Mouse (Mus musculus) thymus, postnatal 10 days (tissue): ENCODE data around the gene Arid1b.

Experiments
- DNase-seq, 2 experiments: peaks; one replicate each; pipeline ENCODE4 v3.0.0; 2021; ENCODE audit warnings: low spot score in 2 of 2

Gene Arid1b

DNA sequence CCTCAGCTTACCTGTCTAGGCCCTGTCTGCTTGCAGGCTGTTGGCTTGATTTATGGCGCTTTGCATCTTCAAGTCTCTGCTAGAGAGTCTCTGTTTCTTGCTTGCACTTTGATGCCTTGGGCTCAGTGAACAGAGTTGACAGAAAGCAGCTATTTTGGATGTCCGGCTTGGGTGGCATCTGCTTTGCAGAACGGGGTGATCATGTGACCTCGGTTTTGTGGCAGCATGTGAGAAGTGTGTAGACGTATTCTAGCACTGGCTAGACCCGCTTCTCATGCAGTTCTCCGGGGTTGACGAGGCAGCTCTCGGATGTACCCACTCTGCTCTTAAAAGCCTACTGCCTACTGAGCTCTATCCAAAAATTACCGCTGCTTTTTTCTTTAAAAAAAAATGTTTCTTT lies 22.9 kb downstream of the Arid1b start:
- no peak for DNase-seq

DNA sequence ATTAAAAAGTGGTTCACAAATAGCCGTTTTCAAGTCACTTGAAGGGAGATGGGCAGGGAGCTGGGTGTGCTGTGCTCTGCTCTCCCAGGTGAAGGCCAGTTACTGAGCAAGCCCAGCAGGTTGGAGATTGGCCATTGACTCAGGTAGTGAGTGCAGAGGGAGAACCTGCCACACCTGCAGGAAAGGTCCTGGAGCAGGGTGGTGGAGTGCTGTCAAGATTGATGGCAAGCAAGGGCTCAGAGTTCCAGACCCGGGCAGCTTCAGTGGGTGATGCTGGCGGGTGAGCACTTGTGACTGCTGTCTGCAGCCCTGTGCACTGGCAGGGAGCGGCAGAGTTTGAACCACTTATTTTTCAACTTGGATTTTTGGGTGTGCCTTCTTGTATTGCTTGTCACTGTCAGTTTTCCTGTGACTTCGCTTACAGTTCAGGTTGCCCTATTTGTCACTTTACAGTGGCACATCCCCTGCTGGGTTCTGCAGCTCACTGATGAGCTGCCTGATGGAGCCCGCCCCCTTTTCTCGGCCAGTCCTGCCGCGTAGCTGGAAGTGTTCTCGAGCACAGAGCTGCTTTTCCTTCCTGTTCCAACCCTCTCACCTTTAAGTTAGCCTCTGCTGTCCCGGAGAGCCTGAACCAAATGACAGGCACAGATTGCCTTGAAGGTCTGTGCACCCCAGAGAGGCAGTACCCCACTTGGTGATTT lies 27.3 kb downstream of the Arid1b start:
- DNase-seq: no peak

GRCm38 (mm10) chr17:5022019-5022544 lies 27.9 kb downstream of the Arid1b start:
- no peak for DNase-seq

DNA sequence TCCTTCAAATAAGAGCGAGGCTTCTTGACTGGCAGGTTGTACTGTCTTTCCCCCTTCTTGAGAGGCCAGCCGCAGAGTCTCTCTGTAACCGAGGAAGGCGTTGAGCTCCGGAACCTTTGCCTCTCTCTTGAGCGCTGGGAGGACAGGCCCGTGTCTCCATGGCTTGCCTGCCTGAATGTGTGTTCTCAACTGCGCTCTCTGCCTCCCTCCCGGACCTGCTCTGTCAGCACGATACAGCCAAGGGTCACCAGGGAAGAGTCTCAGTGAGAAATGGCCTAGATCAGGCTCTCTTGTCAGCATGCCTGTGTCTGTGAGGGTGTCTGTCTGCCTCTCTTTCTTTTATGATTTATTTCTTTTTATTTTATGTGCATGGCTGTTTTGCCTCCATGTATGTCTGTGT lies 29.6 kb downstream of the Arid1b start:
- DNase-seq: no peak

DNA sequence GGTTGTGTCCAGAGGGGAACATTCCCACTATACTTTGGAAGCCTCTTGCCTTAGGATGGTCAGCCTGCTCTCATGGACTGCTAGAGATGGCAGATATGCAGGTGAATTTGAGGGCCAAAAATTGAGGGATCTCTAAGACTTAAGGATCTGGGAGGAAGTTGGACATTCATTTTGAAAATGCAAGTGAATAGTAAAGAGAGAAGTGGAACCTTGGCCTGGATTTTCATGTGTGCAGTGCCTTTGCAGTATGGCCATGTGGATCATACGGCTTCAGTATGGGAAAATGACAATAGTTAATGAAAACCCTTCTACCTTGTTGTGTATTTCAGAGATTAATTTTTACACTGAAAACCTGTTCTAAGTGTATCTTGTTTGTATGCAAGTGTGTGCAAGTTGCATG lies 31.3 kb downstream of the Arid1b start:
- no peak for DNase-seq

- no peak for DNase-seq
Observed at GRCm38 (mm10) chr17:5026578-5026977, 32.4 kb downstream of the Arid1b start.

DNA sequence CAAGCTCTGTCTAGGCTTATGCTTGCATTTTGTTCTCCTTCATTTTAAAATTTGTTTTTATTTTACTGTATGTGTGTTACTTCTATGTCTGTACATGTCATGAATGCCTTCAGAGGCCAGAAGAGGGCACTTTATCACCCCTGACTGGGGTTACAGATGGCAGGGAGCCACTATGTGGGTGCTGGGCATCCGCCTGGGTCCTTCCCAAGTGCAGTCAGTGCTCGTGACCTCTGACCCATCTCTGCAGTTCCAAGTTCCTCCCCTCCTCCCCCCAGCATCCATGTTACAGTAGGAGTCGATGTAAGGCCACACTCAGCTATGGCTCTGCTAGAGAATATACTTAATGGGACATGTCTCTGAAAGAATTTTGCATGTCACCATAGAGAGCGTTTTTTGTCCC lies 35.0 kb downstream of the Arid1b start:
- DNase-seq: no peak

GRCm38 (mm10) chr17:5030290-5030689 lies 36.2 kb downstream of the Arid1b start:
- DNase-seq: no peak

DNA sequence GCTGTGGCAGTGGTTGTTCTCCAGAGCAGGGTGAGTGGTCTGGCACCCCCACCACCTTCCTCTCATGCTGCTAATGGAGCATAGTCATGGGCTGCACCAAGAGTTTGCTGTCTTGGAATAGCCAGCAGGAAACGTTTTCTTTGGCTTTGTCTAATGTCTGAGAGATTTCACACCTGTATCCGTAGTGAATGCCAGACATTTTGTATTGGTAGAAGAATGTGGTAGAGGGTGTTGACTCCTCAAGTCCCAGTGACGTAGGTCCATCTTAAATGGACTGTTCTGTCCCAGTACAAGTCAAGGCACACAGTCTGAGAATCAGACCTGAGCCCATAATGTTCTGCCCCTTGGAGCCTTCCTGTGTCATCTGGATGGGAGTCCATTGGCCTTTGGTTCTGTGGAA lies 39.2 kb downstream of the Arid1b start:
- no peak for DNase-seq

- no peak for DNase-seq
Observed at GRCm38 (mm10) chr17:5034201-5034600, 40.1 kb downstream of the Arid1b start.

DNA sequence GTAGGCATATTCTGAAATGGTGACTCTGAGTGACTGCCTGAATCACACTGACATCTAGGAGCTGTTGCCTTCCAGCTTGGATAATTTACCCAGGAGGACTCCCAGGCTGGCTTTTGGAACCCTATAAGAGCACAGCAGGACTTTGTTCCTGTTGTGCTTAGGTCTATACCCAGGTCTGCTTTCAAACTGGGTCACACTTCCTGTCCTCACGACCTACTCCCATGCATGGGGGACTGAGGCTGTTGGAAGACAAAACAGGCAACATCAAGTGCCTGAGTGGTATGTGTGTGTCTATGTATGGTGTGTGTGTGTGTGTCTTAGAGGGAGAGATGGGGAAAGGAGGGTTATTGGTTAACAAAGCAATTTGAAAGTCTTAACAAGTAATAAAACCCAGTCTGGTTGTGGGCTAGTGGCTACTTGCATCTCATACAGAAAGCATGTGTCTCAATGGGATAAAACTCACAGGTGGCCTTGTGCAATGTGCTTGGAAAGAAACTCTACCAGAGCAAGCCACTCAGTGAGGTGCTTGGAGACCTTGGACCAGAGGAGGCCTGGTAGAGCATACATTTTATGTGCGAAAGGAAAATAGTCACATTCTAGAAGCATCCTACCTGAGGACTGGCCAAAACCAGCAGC lies 42.2 kb downstream of the Arid1b start:
- DNase-seq: peak; percentile 27 to 44

DNA sequence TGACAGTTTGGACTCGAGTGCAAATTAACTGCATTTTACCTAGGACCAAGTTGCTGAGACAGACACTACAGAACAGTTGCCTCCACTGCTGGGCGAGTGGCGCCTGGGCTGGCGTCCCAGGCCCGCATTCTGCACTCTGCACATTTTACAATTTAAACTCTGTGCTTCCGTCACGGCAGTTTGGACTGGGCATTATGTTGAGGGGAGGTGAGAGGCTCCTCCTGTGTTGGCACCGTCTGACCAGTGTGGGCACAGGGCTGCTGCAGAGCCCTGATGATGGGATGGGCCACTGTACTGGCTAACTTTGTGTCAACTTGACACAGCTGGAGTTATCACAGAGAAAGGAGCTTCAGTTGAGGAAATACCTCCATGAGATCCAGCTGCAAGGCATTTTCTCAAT lies 43.1 kb downstream of the Arid1b start:
- DNase-seq: no peak

- DNase-seq: no peak
Observed at GRCm38 (mm10) chr17:5039826-5040225, 45.7 kb downstream of the Arid1b start.

GRCm38 (mm10) chr17:5043871-5044270 lies 49.7 kb downstream of the Arid1b start:
- DNase-seq: no peak

- no peak for DNase-seq
Observed at GRCm38 (mm10) chr17:5045613-5046012, 51.5 kb downstream of the Arid1b start.

DNA sequence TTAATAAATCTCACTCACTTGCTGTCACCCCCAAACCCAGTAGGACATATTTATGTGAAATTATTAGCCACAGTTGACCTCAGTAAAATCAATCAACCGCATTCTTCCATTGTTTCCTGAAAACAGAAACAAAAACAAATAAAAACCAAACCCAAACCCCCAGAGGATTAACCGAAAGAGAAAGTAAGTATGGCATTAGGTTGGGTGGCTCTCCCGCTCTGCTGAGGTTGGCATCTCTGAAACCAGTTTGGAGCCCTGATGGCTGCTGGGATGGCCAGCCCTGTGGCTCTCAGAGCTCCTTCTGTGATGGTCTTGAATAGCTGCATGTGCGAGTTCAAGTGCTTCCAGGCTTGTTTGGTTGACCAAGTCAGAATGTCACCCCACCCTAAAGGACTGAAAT lies 53.2 kb downstream of the Arid1b start:
- DNase-seq: no peak

DNA sequence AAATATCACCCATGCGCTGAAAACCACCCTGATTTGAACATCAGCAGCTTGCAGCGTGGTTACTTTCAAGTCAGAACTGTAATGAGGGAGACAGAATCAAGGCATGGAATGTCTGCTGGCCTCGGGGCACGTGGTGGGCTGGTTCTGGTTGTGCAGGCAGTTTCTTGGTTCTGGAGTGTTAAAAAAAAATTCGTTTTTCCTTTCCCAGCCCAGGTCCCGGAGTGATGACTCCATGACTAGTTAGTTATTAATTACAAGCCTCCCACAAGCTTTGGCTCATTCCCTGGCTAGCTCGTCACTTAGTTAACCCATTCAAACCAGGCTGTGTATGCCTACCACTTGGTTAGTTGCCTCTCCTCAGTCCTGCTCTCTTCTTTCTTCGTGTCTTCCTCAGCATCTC lies 56.1 kb downstream of the Arid1b start:
- no peak for DNase-seq

- DNase-seq: no peak
Observed at GRCm38 (mm10) chr17:5050970-5051530, 56.9 kb downstream of the Arid1b start.

DNA sequence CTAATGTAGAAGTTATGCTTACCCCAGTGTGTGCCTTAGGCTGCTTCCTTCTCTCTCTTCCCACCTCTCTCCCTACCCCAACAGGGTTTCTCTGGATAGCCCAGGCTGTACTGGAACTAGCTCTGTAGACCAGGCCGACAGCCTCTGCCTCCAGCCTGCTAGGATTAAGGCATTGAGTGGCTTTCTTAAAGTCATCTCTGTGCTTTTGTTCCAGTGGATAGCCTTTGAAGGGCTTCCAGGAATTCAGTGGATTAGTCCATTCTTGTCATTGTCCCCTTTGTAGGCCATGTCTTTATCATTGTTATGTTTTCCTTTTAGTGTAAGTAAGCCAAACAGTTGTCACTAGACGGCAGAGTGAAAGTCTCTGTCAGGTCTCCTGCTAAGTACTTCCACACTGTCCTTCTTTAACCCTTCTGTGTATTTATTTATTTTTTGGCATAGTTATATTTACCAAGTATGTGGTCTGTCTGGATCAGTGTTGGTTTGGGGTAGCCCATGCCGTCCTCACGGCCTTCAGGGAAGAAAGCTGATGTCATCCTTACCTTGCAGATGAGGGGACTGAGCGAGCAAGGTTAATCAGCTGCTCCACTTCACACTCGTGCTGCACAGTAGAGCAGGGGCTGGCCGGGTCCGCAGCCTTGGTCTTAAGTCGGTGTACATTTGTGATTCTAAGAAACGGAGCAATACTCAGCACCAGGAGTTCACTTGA lies 58.1 kb downstream of the Arid1b start:
- no peak for DNase-seq

- no peak for DNase-seq
Observed at GRCm38 (mm10) chr17:5052800-5053179, 58.7 kb downstream of the Arid1b start.

- no peak for DNase-seq
Observed at GRCm38 (mm10) chr17:5053201-5053600, 59.1 kb downstream of the Arid1b start.

DNA sequence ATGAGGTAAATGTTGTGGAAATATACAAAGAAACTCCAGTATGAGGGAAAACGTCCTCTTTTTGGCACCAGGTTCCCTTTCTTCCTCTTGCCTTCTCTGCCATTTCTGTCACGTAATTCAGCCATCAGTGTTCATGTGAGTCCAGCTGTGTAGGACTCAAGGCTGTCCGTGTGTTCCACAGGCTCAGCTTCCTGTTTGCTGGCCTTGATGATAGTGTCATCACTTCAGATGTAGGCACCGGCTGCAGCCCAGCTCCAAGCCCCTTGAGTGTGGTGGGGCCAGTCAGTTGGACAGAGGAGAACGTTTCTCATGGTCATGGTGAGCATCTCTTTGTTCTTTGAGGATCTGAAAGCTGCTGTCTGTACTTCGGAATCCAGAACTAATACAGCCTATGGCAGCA lies 61.3 kb downstream of the Arid1b start:
- DNase-seq: no peak

- DNase-seq: no peak
Observed at GRCm38 (mm10) chr17:5056654-5057053, 62.5 kb downstream of the Arid1b start.
